Mouse (Mus musculus) midbrain, postnatal 0 days (tissue): ENCODE data around the gene Irf4. TPM values are rescaled to one million over a fixed set of nuclear protein-coding genes. Genes with fewer than 3 reads are reported as not detected.
A peak's percentile ranks its signal among the peaks of the same experiment; 100 is the strongest.

Source experiments
- ATAC-seq: fragments of 200-750 bp; cut with Nextera tagmentation; 2 replicates; pipeline ENCODE4 v1.8.0; 2017; ENCODE audit warnings: moderate number of reproducible peaks, mild to moderate bottlenecking, moderate TSS enrichment, moderate library complexity; ENCODE audit not compliant: low FRiP score
- DNase-seq: peaks from one replicate; pipeline ENCODE4 v3.0.0-alpha.2; 2015; ENCODE audit warnings: low spot score
- H3K27ac ChIP-seq: fragments of 300-500 bp; sonication (generic); 2 replicates; pipeline ENCODE4 v1.5.1; 2014; ENCODE audit warnings: low read depth, mild to moderate bottlenecking, low read length, mixed read lengths
- H3K27me3 ChIP-seq: fragments of 300-500 bp; sonication (generic); 2 replicates; pipeline ENCODE4 v1.6.1; 2014; ENCODE audit warnings: low read length, control low read depth, mixed read lengths; ENCODE audit not compliant: insufficient read depth
- H3K36me3 ChIP-seq: fragments of 300-500 bp; sonication (generic); 2 replicates; pipeline ENCODE4 v1.6.1; 2014; ENCODE audit warnings: low read length, control low read depth, mixed read lengths; ENCODE audit not compliant: insufficient read depth
- H3K4me1 ChIP-seq: fragments of 300-500 bp; sonication (generic); 2 replicates; pipeline ENCODE4 v1.6.1; 2014; ENCODE audit warnings: mild to moderate bottlenecking, control low read depth, antibody characterized with exemption, low read length, mixed read lengths; ENCODE audit not compliant: insufficient read depth
- H3K4me2 ChIP-seq: fragments of 300-500 bp; sonication (generic); 2 replicates; pipeline ENCODE4 v1.6.1; 2014; ENCODE audit warnings: low read depth, mild to moderate bottlenecking, low read length, mixed read lengths; ENCODE audit not compliant: poor library complexity, severe bottlenecking
- H3K4me3 ChIP-seq: fragments of 300-500 bp; sonication (generic); 2 replicates; pipeline ENCODE4 v1.5.1; 2014; ENCODE audit warnings: low read depth, mild to moderate bottlenecking, low read length, moderate library complexity
- H3K9ac ChIP-seq: fragments of 300-500 bp; sonication (generic); replicated peaks from 2 replicates; pipeline ENCODE4 v1.6.1; 2014; ENCODE audit warnings: mild to moderate bottlenecking, low read length, moderate library complexity, mixed read lengths; ENCODE audit not compliant: poor library complexity, severe bottlenecking
- H3K9me3 ChIP-seq: fragments of 300-500 bp; sonication (generic); 2 replicates; pipeline ENCODE4 v1.6.1; 2016; ENCODE audit warnings: low read length, control low read depth
- CTCF ChIP-seq: IDR thresholded peaks from 2 replicates; pipeline ENCODE4 v1.5.1; 2016; ENCODE audit warnings: antibody characterized with exemption, mild to moderate bottlenecking
- WGBS: fragments of 180-500 bp; shearing (Covaris S2); extraction: QIAGEN DNeasy Blood & Tissue Kit; methylation state at CpG from one replicate; pipeline ENCODE4 v1.1.7; 2014; 5-methylcytosine and 5-hydroxymethylcytosine counted together
- polyA plus RNA-seq: library from polyadenylated mRNA; unstranded; fragments of >200 nt; fragmentation: Nextera tagmentation; extraction: Ambion mirVana; gene quantifications from 2 replicates; pipeline ENCODE4 v1.2.1, GENCODE M21; 2015
- total RNA-seq: library from RNA; depleted of rRNA; stranded (reverse); fragments of >200 nt; gene quantifications from 2 replicates; pipeline ENCODE4 v1.2.3, GENCODE M21; 2014

The Irf4 gene
- total and polyA plus RNA-seq, 2 experiments from 2014 or later: 0.02 to 0.44 TPM

DNA sequence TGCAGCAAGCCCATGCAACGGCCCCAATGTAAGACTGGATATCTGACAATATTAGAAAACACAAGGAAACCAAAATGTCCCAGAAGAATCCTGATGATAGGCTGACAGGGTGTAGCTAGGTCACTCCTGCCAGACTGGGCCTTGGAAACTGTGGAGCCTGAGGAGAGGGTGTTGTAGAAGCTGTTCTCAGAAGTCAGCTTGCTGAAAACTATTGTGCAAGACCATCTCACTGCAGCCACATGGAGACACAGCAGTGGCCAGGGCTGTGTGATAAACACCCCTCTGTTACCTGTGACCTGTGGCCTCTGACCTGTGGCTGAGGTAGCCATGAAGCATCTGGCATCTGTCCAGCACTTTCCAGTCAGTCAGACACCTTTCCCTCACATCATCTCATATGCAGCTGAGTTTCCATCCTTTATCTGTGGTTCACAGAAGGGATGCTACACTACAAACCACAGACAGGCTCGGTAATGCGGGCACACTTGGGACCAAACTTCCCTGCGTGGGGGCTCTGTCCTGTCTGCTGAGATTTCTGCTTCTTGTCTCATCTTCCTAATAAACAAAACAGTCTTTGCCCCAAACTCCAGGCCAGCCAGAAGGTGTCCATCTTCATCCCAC is 36.5 kb downstream of the Irf4 start:
- H3K4me3 ChIP-seq: no peak overlapping the region
- TF ChIP-seq CTCF: no peak
- no peak overlapping the region for H3K27ac ChIP-seq
- H3K4me1 ChIP-seq: no peaks in the 10 kb centered on the region
- DNase-seq (no peak), ATAC-seq (no peak)
- 87% methylated on average over 4 of the region's 4 CpGs for WGBS
- H3K9me3 ChIP-seq: no peaks in the 10 kb centered on the region
- H3K36me3 ChIP-seq: no peaks in the 10 kb centered on the region
- no peaks in the 10 kb centered on the region for H3K27me3 ChIP-seq
- H3K9ac ChIP-seq: no peak overlapping the region
- H3K4me2 ChIP-seq: no peak overlapping the region

DNA sequence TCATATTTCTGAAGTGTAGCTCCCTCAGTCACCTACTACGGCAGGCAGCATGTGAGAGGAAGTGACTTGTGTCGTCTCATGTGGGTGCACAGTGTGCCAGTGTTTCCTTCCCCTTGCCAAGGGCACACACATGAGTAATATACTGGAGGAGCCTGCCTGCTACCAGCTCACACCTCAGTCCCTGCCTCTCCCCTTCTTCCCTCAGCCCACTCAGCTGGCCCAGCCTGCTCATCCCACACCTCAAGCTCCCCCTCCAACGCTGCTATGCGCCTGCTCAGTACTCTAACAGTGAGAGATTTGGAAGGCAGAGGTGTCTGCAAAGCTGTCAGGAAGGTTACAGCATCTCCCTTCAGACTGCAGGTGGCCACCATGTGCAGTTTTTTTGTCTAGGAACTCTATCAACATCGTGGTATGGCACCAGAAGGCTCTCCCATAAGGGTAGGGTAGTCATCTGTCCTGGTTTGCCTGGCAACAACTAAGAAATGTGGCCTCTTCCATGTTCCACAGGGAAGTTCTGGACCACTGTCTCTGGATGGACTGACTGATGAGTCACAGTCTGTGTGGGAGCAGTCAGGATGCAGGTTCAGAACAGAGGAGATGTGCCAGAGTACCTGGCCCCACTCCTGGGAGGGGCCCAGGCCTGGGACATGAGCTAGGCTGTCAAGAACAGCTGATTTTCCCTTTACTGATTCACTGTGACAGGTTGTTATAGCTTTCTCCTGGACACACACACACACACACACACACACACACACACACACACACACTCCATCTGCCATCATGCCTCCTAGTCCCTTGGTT is 37.4 kb downstream of the Irf4 start:
- Histone ChIP-seq H3K4me1 (no peaks in the 10 kb centered on the region), H3K9me3 (no peaks in the 10 kb centered on the region), H3K4me3 (no peak overlapping the region), H3K9ac (no peak overlapping the region; the same call in 1 of the 2 replicates), H3K36me3 (no peaks in the 10 kb centered on the region), H3K4me2 (no peak overlapping the region), H3K27ac (no peak overlapping the region), H3K27me3 (no peaks in the 10 kb centered on the region)
- DNase-seq (peak; percentile 31), ATAC-seq (no peak; the same call in 1 of the 2 replicates)
- 83% methylated on average over 5 of the region's 5 CpGs for WGBS
- no peak for TF ChIP-seq CTCF

DNA sequence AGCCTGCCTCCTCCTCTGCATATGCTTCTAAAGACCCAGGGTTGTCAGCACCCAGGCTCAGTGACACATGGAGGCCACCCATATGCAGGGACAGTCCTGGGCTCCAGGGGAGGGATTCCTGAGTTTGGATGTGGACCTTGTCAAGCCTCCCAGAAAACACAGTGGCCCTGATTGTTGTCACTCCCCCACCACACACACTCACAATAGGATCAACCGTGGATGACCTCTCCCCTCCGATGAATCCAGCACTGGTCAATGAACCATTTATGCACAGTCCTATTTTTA is 38.0 kb downstream of the Irf4 start:
- no peak overlapping the region for H3K27ac ChIP-seq
- H3K4me1 ChIP-seq: no peaks in the 10 kb centered on the region
- no peaks in the 10 kb centered on the region for H3K9me3 ChIP-seq
- DNase-seq: no peak
- no peak overlapping the region for H3K4me2 ChIP-seq
- TF ChIP-seq CTCF: no peak
- H3K9ac ChIP-seq: no peak overlapping the region
- H3K36me3 ChIP-seq: no peaks in the 10 kb centered on the region
- no peak overlapping the region for H3K4me3 ChIP-seq
- 0 out of 2 replicates have a peak, but pooled peaks have one; percentile 15 for ATAC-seq
- WGBS: 42% methylated on average over 2 of the region's 2 CpGs
- no peaks in the 10 kb centered on the region for H3K27me3 ChIP-seq

DNA sequence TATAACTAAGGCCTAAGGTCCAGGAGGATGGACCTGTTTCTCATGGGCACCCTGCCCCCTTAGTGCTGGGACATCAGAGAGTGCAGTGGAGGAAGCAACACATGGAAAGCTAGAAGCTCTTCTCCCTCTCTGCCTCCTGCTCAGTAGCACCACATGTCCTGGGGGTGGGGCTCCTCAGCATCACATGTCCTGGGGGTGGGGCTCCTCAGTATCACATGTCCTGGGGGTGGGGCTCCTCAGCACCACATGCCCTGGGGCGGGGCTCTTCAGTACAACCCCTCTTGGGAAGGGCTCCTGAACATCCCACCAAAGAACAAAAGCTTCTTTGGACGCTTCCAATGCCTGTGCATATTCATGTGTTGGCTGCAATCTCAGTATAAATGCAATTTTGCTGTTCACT is 38.5 kb downstream of the Irf4 start:
- H3K27me3 ChIP-seq: no peaks in the 10 kb centered on the region
- no peaks in the 10 kb centered on the region for H3K36me3 ChIP-seq
- H3K4me3 ChIP-seq: no peak overlapping the region
- no peak overlapping the region for H3K4me2 ChIP-seq
- 91% methylated on average over 2 of the region's 2 CpGs for WGBS
- ATAC-seq (no peak), DNase-seq (no peak)
- H3K9me3 ChIP-seq: no peaks in the 10 kb centered on the region
- H3K27ac ChIP-seq: no peak overlapping the region
- no peaks in the 10 kb centered on the region for H3K4me1 ChIP-seq
- H3K9ac ChIP-seq: no peak overlapping the region
- TF ChIP-seq CTCF: no peak

DNA sequence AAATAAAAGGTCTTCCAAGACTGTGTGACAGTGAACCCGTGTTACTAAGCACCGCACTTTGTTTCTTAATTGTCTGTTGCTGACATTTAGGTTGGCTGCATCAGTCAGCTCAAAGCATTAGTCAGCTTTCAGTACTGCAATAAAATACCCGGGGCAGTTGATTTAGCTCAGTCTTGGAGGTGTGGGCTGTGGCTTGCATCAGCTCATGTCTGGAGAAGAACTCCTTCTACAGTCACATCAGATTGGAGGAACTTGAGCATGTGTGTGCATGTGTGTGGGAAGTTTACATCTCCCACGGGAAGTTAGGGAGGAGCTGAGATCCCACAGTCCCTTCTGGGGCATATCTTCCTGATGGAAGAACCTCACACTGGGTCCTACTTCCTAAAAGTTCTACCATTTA is 38.9 kb downstream of the Irf4 start:
- DNase-seq: no peak
- no peak for TF ChIP-seq CTCF
- Histone ChIP-seq H3K27ac (no peak overlapping the region), H3K9ac (no peak overlapping the region), H3K36me3 (no peaks in the 10 kb centered on the region), H3K9me3 (no peaks in the 10 kb centered on the region), H3K27me3 (no peaks in the 10 kb centered on the region), H3K4me3 (no peak overlapping the region), H3K4me2 (no peak overlapping the region), H3K4me1 (no peaks in the 10 kb centered on the region)
- 89% methylated on average over 4 of the region's 4 CpGs for WGBS
- ATAC-seq: no peak

DNA sequence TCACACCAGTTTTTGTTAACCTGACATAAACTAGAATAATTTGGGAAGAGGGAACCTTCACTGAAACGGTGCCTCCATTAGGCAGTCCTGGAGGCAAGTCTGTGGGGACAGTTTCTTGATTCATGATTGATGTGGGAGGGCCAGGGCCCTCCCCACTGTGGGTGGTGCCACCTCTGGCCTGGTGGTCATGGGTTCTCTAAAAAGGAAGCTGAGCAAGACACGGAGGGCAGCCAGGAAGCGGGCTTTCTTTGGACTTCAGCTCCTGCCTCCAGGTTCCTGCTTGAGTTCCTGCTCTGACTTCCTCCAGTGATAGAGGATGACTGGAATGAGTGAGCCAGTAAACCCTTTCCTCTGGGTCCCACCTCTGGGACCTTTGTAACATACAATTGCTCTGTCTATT is 39.4 kb downstream of the Irf4 start:
- DNase-seq: no peak
- WGBS: 92% methylated on average over 3 of the region's 3 CpGs
- ATAC-seq: no peak
- Histone ChIP-seq H3K27me3 (no peaks in the 10 kb centered on the region), H3K9me3 (no peaks in the 10 kb centered on the region), H3K9ac (no peak overlapping the region), H3K4me1 (no peaks in the 10 kb centered on the region), H3K4me2 (no peak overlapping the region), H3K27ac (no peak overlapping the region), H3K36me3 (no peaks in the 10 kb centered on the region), H3K4me3 (no peak overlapping the region)
- TF ChIP-seq CTCF: no peak
